Mouse (Mus musculus) heart, postnatal 0 days (tissue): ENCODE measurements around the gene Smco1.
"Not testable (repeated sequence)": the region's sequence is repeated elsewhere in the genome, so short reads cannot be mapped to it uniquely, and the experiment has no call there.

ENCODE experiments used
- CTCF ChIP-seq: IDR thresholded peaks from 2 replicates; pipeline ENCODE4 v1.5.1; 2016; ENCODE audit warnings: antibody characterized with exemption, control low read depth, low read depth
- EP300 ChIP-seq: IDR thresholded peaks from 2 replicates; pipeline ENCODE4 v1.6.1; 2016; ENCODE audit warnings: antibody characterized with exemption, low read depth

GRCm38 (mm10) chr16:32299617-32300016 is 28.3 kb downstream of the Smco1 start:
- not testable (repeated sequence) for TF ChIP-seq CTCF, EP300
